Mouse (Mus musculus): ENCODE measurements around the gene Stxbp3. TPM values are rescaled to one million over a fixed set of nuclear protein-coding genes. Genes with fewer than 3 reads are reported as not detected.
A peak's percentile ranks its signal among the peaks of the same experiment; 100 is the strongest.
"Not testable (repeated sequence)": the region's sequence is repeated elsewhere in the genome, so short reads cannot be mapped to it uniquely, and the experiment has no call there.

Stxbp3 gene
- polyA plus RNA-seq, 1 experiment from 2014 or later: 13.3 TPM

DNA sequence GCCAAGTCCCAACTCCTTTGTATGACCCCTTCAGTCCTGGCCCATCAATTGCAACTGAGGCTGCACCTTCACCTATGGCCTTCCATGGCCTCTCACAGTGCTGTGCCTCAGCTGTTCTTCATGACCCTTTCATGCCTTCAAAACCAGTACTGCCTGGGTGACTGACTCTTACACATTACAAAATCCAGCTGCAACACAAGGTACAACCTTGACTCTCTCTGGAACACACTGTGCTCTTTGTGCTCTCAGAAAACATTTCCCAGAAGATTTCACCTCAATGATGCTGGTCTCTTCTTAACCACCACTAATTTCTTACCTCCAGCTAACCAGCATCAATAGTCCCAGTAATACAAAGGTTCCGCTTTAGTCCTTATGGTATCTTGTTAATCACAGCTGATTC lies 6.6 kb downstream of the Stxbp3 start:
- not testable (repeated sequence) for H3K36me3 ChIP-seq; H3K9me3 ChIP-seq; H3K9ac ChIP-seq (replicated peaks); H3K4me2 ChIP-seq (replicated peaks); H3K27ac ChIP-seq (replicated peaks); ATAC-seq (replicated peaks); H3K27me3 ChIP-seq; H3K4me3 ChIP-seq; H3K4me1 ChIP-seq
- WGBS: 100% methylated on average over 1 of the region's 1 CpGs

- Histone ChIP-seq H3K27me3 (no peaks in the 10 kb centered on the region), H3K4me3 (no peak overlapping the region), H3K9me3 (no peaks in the 10 kb centered on the region), H3K9ac (replicated peaks) (no peak overlapping the region), H3K4me2 (replicated peaks) (no peak overlapping the region), H3K27ac (replicated peaks) (no peak overlapping the region), H3K36me3 (peaks cover 3% of the 10 kb centered on the region), H3K4me1 (no peaks in the 10 kb centered on the region)
- WGBS: 96% methylated on average over 6 of the region's 6 CpGs
- ATAC-seq (replicated peaks): no peak
Measured at GRCm38 (mm10) chr3:108831750-108832149, 8.6 kb downstream of the Stxbp3 start.

DNA sequence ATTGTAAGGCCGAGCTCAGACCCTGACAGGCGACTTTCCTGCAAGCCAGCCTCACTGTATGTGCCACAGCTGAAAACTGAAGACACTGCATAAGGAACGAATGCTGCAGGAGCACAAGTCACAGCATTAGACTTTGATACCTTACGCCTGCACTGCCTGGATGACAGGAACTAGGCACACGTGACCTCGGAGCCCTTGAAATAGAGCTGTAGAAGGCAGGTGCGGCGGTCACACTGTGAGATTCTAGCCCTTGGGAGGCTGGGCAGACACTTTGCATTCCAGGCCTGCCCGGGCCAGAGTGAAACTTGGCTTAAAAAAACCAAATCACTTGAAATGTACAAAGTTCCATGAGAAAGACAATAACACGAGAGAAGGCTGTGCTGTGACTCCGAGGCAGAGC lies 9.8 kb downstream of the Stxbp3 start:
- Histone ChIP-seq H3K4me1 (no peaks in the 10 kb centered on the region), H3K27ac (replicated peaks) (no peak overlapping the region), H3K27me3 (no peaks in the 10 kb centered on the region), H3K9ac (replicated peaks) (no peak overlapping the region), H3K36me3 (peaks cover 3% of the 10 kb centered on the region), H3K4me2 (replicated peaks) (no peak overlapping the region), H3K9me3 (no peaks in the 10 kb centered on the region), H3K4me3 (no peak overlapping the region)
- 90% methylated on average over 11 of the region's 11 CpGs for WGBS
- no peak for ATAC-seq (replicated peaks)

GRCm38 (mm10) chr3:108815631-108816030 lies 24.7 kb downstream of the Stxbp3 start:
- Histone ChIP-seq H3K36me3 (no peaks in the 10 kb centered on the region), H3K4me1 (no peaks in the 10 kb centered on the region), H3K27me3 (no peaks in the 10 kb centered on the region), H3K27ac (replicated peaks) (no peak overlapping the region), H3K4me3 (no peak overlapping the region), H3K9me3 (no peaks in the 10 kb centered on the region), H3K9ac (replicated peaks) (no peak overlapping the region), H3K4me2 (replicated peaks) (no peak overlapping the region)
- WGBS: 84% methylated on average over 4 of the region's 4 CpGs
- ATAC-seq (replicated peaks): no peak

- no peak overlapping the region for H3K4me2 ChIP-seq (replicated peaks)
- H3K4me1 ChIP-seq: no peaks in the 10 kb centered on the region
- H3K27me3 ChIP-seq: no peaks in the 10 kb centered on the region
- no peak overlapping the region for H3K27ac ChIP-seq (replicated peaks)
- no peak overlapping the region for H3K4me3 ChIP-seq
- ATAC-seq (replicated peaks): no peak
- 82% methylated on average over 4 of the region's 4 CpGs for WGBS
- no peaks in the 10 kb centered on the region for H3K36me3 ChIP-seq
- H3K9ac ChIP-seq (replicated peaks): no peak overlapping the region
- no peaks in the 10 kb centered on the region for H3K9me3 ChIP-seq
Measured at GRCm38 (mm10) chr3:108810747-108811263, 29.5 kb downstream of the Stxbp3 start.

- Histone ChIP-seq H3K4me3 (no peak overlapping the region), H3K9ac (replicated peaks) (no peak overlapping the region), H3K4me1 (no peaks in the 10 kb centered on the region), H3K27me3 (no peaks in the 10 kb centered on the region), H3K36me3 (peaks cover 5% of the 10 kb centered on the region; the same call in 1 of the 2 replicates), H3K4me2 (replicated peaks) (no peak overlapping the region), H3K9me3 (no peaks in the 10 kb centered on the region), H3K27ac (replicated peaks) (no peak overlapping the region)
- no peak for ATAC-seq (replicated peaks)
- WGBS: 44% methylated on average over 5 of the region's 5 CpGs
Measured at GRCm38 (mm10) chr3:108805622-108806021, 34.7 kb downstream of the Stxbp3 start.

GRCm38 (mm10) chr3:108798375-108798774 lies 42.0 kb downstream of the Stxbp3 start:
- Histone ChIP-seq H3K9me3 (no peaks in the 10 kb centered on the region), H3K4me1 (no peaks in the 10 kb centered on the region), H3K27ac (replicated peaks) (no peak overlapping the region), H3K4me3 (no peak overlapping the region), H3K27me3 (no peaks in the 10 kb centered on the region), H3K36me3 (peaks cover 9% of the 10 kb centered on the region; the same call in 1 of the 2 replicates), H3K4me2 (replicated peaks) (no peak overlapping the region), H3K9ac (replicated peaks) (no peak overlapping the region)
- WGBS: 81% methylated on average over 2 of the region's 2 CpGs
- ATAC-seq (replicated peaks): no peak

GRCm38 (mm10) chr3:108797723-108798122 lies 42.6 kb downstream of the Stxbp3 start:
- Histone ChIP-seq H3K27ac (replicated peaks) (no peak overlapping the region), H3K4me1 (no peaks in the 10 kb centered on the region), H3K36me3 (peaks cover 9% of the 10 kb centered on the region; the same call in 1 of the 2 replicates), H3K9ac (replicated peaks) (no peak overlapping the region), H3K9me3 (no peaks in the 10 kb centered on the region), H3K27me3 (no peaks in the 10 kb centered on the region), H3K4me2 (replicated peaks) (no peak overlapping the region), H3K4me3 (no peak overlapping the region)
- WGBS: 92% methylated on average over 6 of the region's 6 CpGs
- no peak for ATAC-seq (replicated peaks)

- 0 out of 2 replicates have a peak, but pooled peaks cover 4% of the 10 kb centered on the region for H3K36me3 ChIP-seq
- no peak overlapping the region for H3K4me2 ChIP-seq (replicated peaks)
- H3K27ac ChIP-seq (replicated peaks): no peak overlapping the region
- WGBS: 93% methylated on average over 4 of the region's 4 CpGs
- H3K4me3 ChIP-seq: no peak overlapping the region
- ATAC-seq (replicated peaks): no peak
- H3K9ac ChIP-seq (replicated peaks): no peak overlapping the region
- no peaks in the 10 kb centered on the region for H3K9me3 ChIP-seq
- H3K27me3 ChIP-seq: no peaks in the 10 kb centered on the region
- no peaks in the 10 kb centered on the region for H3K4me1 ChIP-seq
Measured at GRCm38 (mm10) chr3:108796386-108796785, 43.9 kb downstream of the Stxbp3 start.

GRCm38 (mm10) chr3:108795554-108796299 lies 44.6 kb downstream of the Stxbp3 start:
- H3K4me2 ChIP-seq (replicated peaks): no peak overlapping the region
- H3K4me1 ChIP-seq: no peaks in the 10 kb centered on the region
- ATAC-seq (replicated peaks): no peak
- 92% methylated on average over 7 of the region's 7 CpGs for WGBS
- 0 out of 2 replicates have a peak, but pooled peaks cover 4% of the 10 kb centered on the region for H3K36me3 ChIP-seq
- no peak overlapping the region for H3K9ac ChIP-seq (replicated peaks)
- H3K4me3 ChIP-seq: no peak overlapping the region
- no peaks in the 10 kb centered on the region for H3K27me3 ChIP-seq
- no peaks in the 10 kb centered on the region for H3K9me3 ChIP-seq
- no peak overlapping the region for H3K27ac ChIP-seq (replicated peaks)

DNA sequence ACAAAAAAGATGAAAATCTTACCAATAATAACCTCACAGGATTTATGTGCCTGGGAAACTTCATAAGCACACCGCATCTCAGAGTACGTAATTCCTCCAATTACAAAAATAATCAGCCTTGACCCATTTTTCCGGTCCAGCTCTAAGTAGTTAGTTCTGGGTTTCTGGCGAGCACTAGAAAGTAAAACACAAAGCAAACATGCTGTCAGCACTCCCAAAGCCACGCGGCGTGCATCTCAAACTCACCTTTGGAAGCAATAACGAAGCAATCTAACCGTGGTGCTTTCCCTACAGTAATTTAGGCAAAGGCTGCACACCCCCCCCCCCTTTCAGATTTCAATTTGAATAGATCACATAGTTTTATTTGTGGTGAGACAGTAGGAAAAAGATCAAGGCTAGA lies 45.5 kb downstream of the Stxbp3 start:
- Histone ChIP-seq H3K27me3 (no peaks in the 10 kb centered on the region), H3K4me1 (no peaks in the 10 kb centered on the region), H3K4me3 (no peak overlapping the region), H3K9ac (replicated peaks) (no peak overlapping the region), H3K4me2 (replicated peaks) (no peak overlapping the region), H3K9me3 (no peaks in the 10 kb centered on the region), H3K36me3 (no peaks in the 10 kb centered on the region), H3K27ac (replicated peaks) (no peak overlapping the region)
- no peak for ATAC-seq (replicated peaks)
- 72% methylated on average over 9 of the region's 9 CpGs for WGBS

- Histone ChIP-seq H3K9ac (replicated peaks) (no peak overlapping the region), H3K36me3 (no peaks in the 10 kb centered on the region), H3K27ac (replicated peaks) (no peak overlapping the region), H3K4me1 (0 out of 2 replicates have a peak, but pooled peaks cover 7% of the 10 kb centered on the region), H3K9me3 (no peaks in the 10 kb centered on the region), H3K27me3 (no peaks in the 10 kb centered on the region), H3K4me3 (no peak overlapping the region), H3K4me2 (replicated peaks) (no peak overlapping the region)
- ATAC-seq (replicated peaks): 0 out of 2 replicates have a peak, but pooled peaks have one; percentile 26
Measured at GRCm38 (mm10) chr3:108792420-108792819, 47.9 kb downstream of the Stxbp3 start.
